Mouse (Mus musculus) cortical plate, adult 2 months (tissue): Measurements from ENCODE around the gene Sarnp. TPM values are rescaled to one million over a fixed set of nuclear protein-coding genes. Genes with fewer than 3 reads are reported as not detected.
A peak's percentile ranks its signal among the peaks of the same experiment; 100 is the strongest.

ENCODE experiments used
- H3K27ac ChIP-seq: fragments of 200-500 bp; 2 replicates; pipeline ENCODE4 v1.5.1; 2012; ENCODE audit warnings: low read length, control low read depth, inconsistent platforms; ENCODE audit not compliant: insufficient read depth
- H3K4me1 ChIP-seq: fragments of 200-500 bp; 2 replicates; pipeline ENCODE4 v1.6.1; 2011; ENCODE audit warnings: low read length; ENCODE audit not compliant: control insufficient read depth, insufficient read depth
- H3K4me3 ChIP-seq: fragments of 200-500 bp; 2 replicates; pipeline ENCODE4 v1.5.1; 2011; ENCODE audit warnings: mild to moderate bottlenecking, low read length, control low read depth; ENCODE audit not compliant: insufficient read depth
- CTCF ChIP-seq: fragments of 200-500 bp; IDR thresholded peaks from 2 replicates; pipeline ENCODE4 v1.5.1; 2011; ENCODE audit warnings: mild to moderate bottlenecking, control low read depth, low read length; ENCODE audit not compliant: insufficient read depth; ENCODE audit errors: extremely low read depth
- POLR2A ChIP-seq: fragments of 200-500 bp; IDR thresholded peaks from 2 replicates; pipeline ENCODE4 v1.6.1; 2011; ENCODE audit warnings: mild to moderate bottlenecking, low read length, control low read depth; ENCODE audit not compliant: insufficient read depth; ENCODE audit errors: extremely low read depth
- polyA plus RNA-seq: library from polyadenylated mRNA; depleted of rRNA; stranded (reverse); fragments of >200 nt; gene quantifications from 2 replicates; pipeline ENCODE4 v1.2.3, GENCODE M21; 2012; rRNA removed

The Sarnp gene
- polyA plus RNA-seq, result 50.1 and 53.4 TPM in 2 replicates

- TF ChIP-seq POLR2A (no peak), CTCF (no peak)
- no peak within 1 kb of the TSS for H3K4me3 ChIP-seq
- no peaks in the 10 kb centered on the region for H3K4me1 ChIP-seq
- H3K27ac ChIP-seq, result no peak within 1 kb of the TSS
These were observed at the start of gene Sarnp for GRCm38 (mm10) chr10:128817033-128817432. TSS of gene Sarnp (plus strand) at chr10:128817333.

DNA sequence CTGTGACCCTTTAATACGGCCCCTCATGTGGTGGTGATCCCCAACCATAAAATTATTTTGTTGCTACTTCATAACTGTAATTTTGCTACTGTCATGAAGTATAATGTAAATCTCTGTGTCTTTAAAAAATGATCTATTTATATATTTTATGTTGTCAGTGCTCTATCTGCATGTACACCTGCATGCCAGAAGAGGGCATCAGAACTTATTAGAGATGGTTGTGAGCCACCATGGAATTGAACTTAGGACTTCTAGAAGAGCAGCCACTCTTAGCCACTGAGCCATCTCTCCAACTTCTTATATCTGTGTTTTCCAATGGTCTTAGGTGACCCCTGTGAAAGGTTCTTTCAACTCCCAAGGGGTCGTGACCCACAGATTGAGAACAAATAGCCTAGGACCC, 44.2 kb upstream of the Sarnp start:
- no peak for TF ChIP-seq POLR2A
- no peak for TF ChIP-seq CTCF
- H3K27ac ChIP-seq, result no peak overlapping the region
- H3K4me3 ChIP-seq, result no peak overlapping the region
- no peaks in the 10 kb centered on the region for H3K4me1 ChIP-seq

DNA sequence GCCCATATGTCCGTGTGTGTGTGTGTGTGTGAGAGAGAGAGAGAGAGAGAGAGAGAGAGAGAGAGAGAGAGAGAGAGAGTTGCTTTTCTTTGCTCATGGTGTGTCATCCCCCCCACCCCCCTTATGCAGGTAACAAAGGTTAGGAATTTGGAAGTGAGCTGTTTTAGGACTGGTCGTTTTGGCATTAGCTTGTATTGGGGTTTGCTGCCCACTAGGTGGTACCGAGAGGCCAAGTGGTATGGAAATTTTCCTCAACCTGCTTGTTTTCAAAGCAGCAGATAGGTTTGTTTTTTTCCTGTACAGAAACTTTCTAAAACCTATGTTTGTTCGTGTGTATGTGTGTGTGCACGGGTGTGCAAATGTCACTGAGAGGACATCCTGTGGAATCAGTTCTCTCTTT, 43.4 kb upstream of the Sarnp start:
- Histone ChIP-seq H3K27ac (no peak overlapping the region), H3K4me1 (no peaks in the 10 kb centered on the region), H3K4me3 (no peak overlapping the region)
- no peak for TF ChIP-seq POLR2A

GRCm38 (mm10) chr10:128778441-128778840, 38.7 kb upstream of the Sarnp start:
- H3K4me3 ChIP-seq, result no peak overlapping the region
- H3K4me1 ChIP-seq, result no peaks in the 10 kb centered on the region
- no peak overlapping the region for H3K27ac ChIP-seq
- TF ChIP-seq POLR2A (no peak), CTCF (no peak)

GRCm38 (mm10) chr10:128779011-128779795, 37.9 kb upstream of the Sarnp start:
- no peak overlapping the region for H3K4me3 ChIP-seq
- H3K27ac ChIP-seq, result peak overlapping the region; percentile 35; the same call in 1 of the 2 replicates
- no peaks in the 10 kb centered on the region for H3K4me1 ChIP-seq
- TF ChIP-seq CTCF (no peak), POLR2A (no peak)

DNA sequence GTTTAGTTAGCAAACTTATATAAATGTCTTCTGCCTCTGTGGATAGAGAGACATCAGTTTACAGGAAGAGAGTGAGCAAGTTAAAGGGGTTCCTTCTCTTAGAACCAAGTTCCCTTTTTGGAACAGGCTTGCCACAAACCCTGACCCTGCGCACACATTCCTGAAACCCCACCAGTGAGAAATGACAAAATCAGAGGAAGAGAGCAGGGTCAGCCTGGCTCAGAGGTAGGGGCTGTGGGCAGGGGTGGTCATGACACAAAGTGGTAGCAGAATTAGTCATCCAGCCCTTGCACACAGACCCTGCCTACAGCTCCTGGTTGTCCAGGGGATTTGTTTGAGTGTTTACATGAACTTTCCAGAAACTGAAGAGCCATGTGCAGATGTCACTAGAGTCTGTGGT, 36.9 kb upstream of the Sarnp start:
- Histone ChIP-seq H3K4me1 (no peaks in the 10 kb centered on the region), H3K27ac (no peak overlapping the region), H3K4me3 (no peak overlapping the region)
- TF ChIP-seq CTCF (no peak), POLR2A (no peak)

- no peak within 1 kb of the TSS for H3K4me3 ChIP-seq
- H3K4me1 ChIP-seq, result no peaks in the 10 kb centered on the region; the same call in 1 of the 2 replicates
- no peak within 1 kb of the TSS for H3K27ac ChIP-seq
- no peak for TF ChIP-seq CTCF
- no peak for TF ChIP-seq POLR2A
These were observed 26.6 kb upstream of the Sarnp start, which contains the start of gene Mmp19 for GRCm38 (mm10) chr10:128790398-128791124. TSS of gene Mmp19 (plus strand) at chr10:128790910.

- Histone ChIP-seq H3K27ac (no peak overlapping the region), H3K4me3 (no peak overlapping the region), H3K4me1 (no peaks in the 10 kb centered on the region; the same call in 1 of the 2 replicates)
- TF ChIP-seq POLR2A (no peak), CTCF (no peak)
These were observed 25.1 kb upstream of the Sarnp start for GRCm38 (mm10) chr10:128792041-128792440.

- Histone ChIP-seq H3K4me3 (no peak overlapping the region), H3K4me1 (no peaks in the 10 kb centered on the region; the same call in 1 of the 2 replicates), H3K27ac (no peak overlapping the region)
- no peak for TF ChIP-seq CTCF
- no peak for TF ChIP-seq POLR2A
These were observed 23.9 kb upstream of the Sarnp start for GRCm38 (mm10) chr10:128793258-128793657.
